Mouse (Mus musculus) kidney, adult 2 months (tissue): ENCODE results near the gene Zdhhc14.

Experiments
- CTCF ChIP-seq: fragments of 200-500 bp; conservative IDR thresholded peaks from 2 replicates; pipeline ENCODE4 v1.5.1; 2011; ENCODE audit warnings: low read depth, mild to moderate bottlenecking, control low read depth, low read length, moderate library complexity, mixed read lengths; ENCODE audit not compliant: insufficient read depth, insufficient read length
- POLR2A ChIP-seq: fragments of 200-500 bp; IDR thresholded peaks from one replicate; pipeline ENCODE4 v1.6.1; 2011; ENCODE audit warnings: low read depth, low read length, control low read depth

GRCm38 (mm10) chr17:5600505-5601027 lies 108.2 kb downstream of the Zdhhc14 start:
- TF ChIP-seq POLR2A (no peak), CTCF (no peak)
